Mouse (Mus musculus): ENCODE measurements around the gene Dgki.

GRCm38 (mm10) chr6:37113048-37113447, 186.9 kb downstream of the Dgki start:
- TF ChIP-seq HCFC1 (IDR thresholded peaks at IDR 0.05; ENCODE audit: low read depth, low read length) (no peak), EP300 (IDR thresholded peaks at IDR 0.05; ENCODE audit: low read length) (no peak), CTCF (conservative IDR thresholded peaks at IDR 0.05 in 1 of 2, IDR thresholded peaks at IDR 0.05 in 1 of 2; ENCODE audit: low read depth in 2 of 2, low read length in 2 of 2) (no peak), POLR2A (IDR thresholded peaks at IDR 0.05; ENCODE audit: low read depth, low read length) (no peak), USF1 (IDR thresholded peaks at IDR 0.05; ENCODE audit: low read depth, low read length) (no peak), MAZ (IDR thresholded peaks at IDR 0.05; ENCODE audit: low read depth, low read length) (no peak), ZNF384 (IDR thresholded peaks at IDR 0.05; ENCODE audit: low read depth, low read length) (no peak), MAX (IDR thresholded peaks at IDR 0.05; ENCODE audit: low read length) (no peak), E2F4 (IDR thresholded peaks at IDR 0.05; ENCODE audit: insufficient replicate concordance, low read depth, low read length) (no peak), TBP (conservative IDR thresholded peaks at IDR 0.05; ENCODE audit: low read depth, low read length) (no peak), GABPA (IDR thresholded peaks at IDR 0.05; ENCODE audit: insufficient replicate concordance, low read depth, low read length) (no peak), MAFK (IDR thresholded peaks at IDR 0.05; ENCODE audit: insufficient replicate concordance, low read length) (no peak), UBTF (IDR thresholded peaks at IDR 0.05; ENCODE audit: low read depth, low read length) (no peak)

All from CH12.LX (cell line).